Mouse (Mus musculus): ENCODE results near the gene Wdr61. TPM values are rescaled to one million over a fixed set of nuclear protein-coding genes. Genes with fewer than 3 reads are reported as not detected.
A peak's percentile ranks its signal among the peaks of the same experiment; 100 is the strongest.

Gene Wdr61
- polyA plus RNA-seq, 1 experiment from 2014 or later, result 155 TPM

GRCm38 (mm10) chr9:54722596-54722995 lies 11.7 kb downstream of the Wdr61 start:
- 90% methylated on average over 4 of the region's 4 CpGs for WGBS
- peaks cover 87% of the 10 kb centered on the region for H3K36me3 ChIP-seq

GRCm38 (mm10) chr9:54722156-54722555 lies 12.2 kb downstream of the Wdr61 start:
- H3K9ac ChIP-seq, result no peak overlapping the region
- no peak overlapping the region for H3K27ac ChIP-seq
- no peak overlapping the region for H3K4me3 ChIP-seq
- H3K4me2 ChIP-seq (replicated peaks), result no peak overlapping the region
- H3K27me3 ChIP-seq, result no peaks in the 10 kb centered on the region
- no peaks in the 10 kb centered on the region for H3K9me3 ChIP-seq
- no peak for ATAC-seq (ENCODE audit: insufficient number of reproducible peaks, insufficient read depth, low FRiP score, low TSS enrichment)
- no peaks in the 10 kb centered on the region for H3K4me1 ChIP-seq
- H3K36me3 ChIP-seq, result peaks cover 87% of the 10 kb centered on the region
- 92% methylated on average over 7 of the region's 7 CpGs for whole genome bisulfite sequencing

More at GRCm38 (mm10) chr9:54722596-54722995, 11.7 kb downstream of the Wdr61 start:
- Histone ChIP-seq H3K4me2 (replicated peaks) (no peak overlapping the region), H3K27me3 (no peaks in the 10 kb centered on the region), H3K9ac (no peak overlapping the region), H3K4me3 (no peak overlapping the region), H3K9me3 (no peaks in the 10 kb centered on the region), H3K27ac (no peak overlapping the region), H3K4me1 (no peaks in the 10 kb centered on the region)
- ATAC-seq (ENCODE audit: insufficient number of reproducible peaks, insufficient read depth, low FRiP score, low TSS enrichment), result no peak

GRCm38 (mm10) chr9:54717527-54717926 lies 16.8 kb downstream of the Wdr61 start:
- no peak overlapping the region for H3K4me2 ChIP-seq (replicated peaks)
- H3K36me3 ChIP-seq, result peaks cover 89% of the 10 kb centered on the region
- no peak for ATAC-seq (ENCODE audit: insufficient number of reproducible peaks, insufficient read depth, low FRiP score, low TSS enrichment)
- 79% methylated on average over 3 of the region's 3 CpGs for WGBS
- no peaks in the 10 kb centered on the region for H3K4me1 ChIP-seq
- no peak overlapping the region for H3K9ac ChIP-seq
- H3K27ac ChIP-seq, result no peak overlapping the region
- no peak overlapping the region for H3K4me3 ChIP-seq
- no peaks in the 10 kb centered on the region for H3K27me3 ChIP-seq
- H3K9me3 ChIP-seq, result no peaks in the 10 kb centered on the region

GRCm38 (mm10) chr9:54715776-54716175 lies 18.5 kb downstream of the Wdr61 start:
- WGBS, result 93% methylated on average over 3 of the region's 3 CpGs
- H3K4me1 ChIP-seq, result no peaks in the 10 kb centered on the region
- no peaks in the 10 kb centered on the region for H3K9me3 ChIP-seq
- peaks cover 95% of the 10 kb centered on the region for H3K36me3 ChIP-seq
- no peak for ATAC-seq (ENCODE audit: insufficient number of reproducible peaks, insufficient read depth, low FRiP score, low TSS enrichment)
- no peak overlapping the region for H3K4me3 ChIP-seq
- H3K27me3 ChIP-seq, result no peaks in the 10 kb centered on the region
- H3K4me2 ChIP-seq (replicated peaks), result no peak overlapping the region
- H3K9ac ChIP-seq, result no peak overlapping the region
- H3K27ac ChIP-seq, result no peak overlapping the region

- no peak overlapping the region for H3K27ac ChIP-seq
- no peaks in the 10 kb centered on the region for H3K27me3 ChIP-seq
- peaks cover 24% of the 10 kb centered on the region for H3K36me3 ChIP-seq
- H3K9ac ChIP-seq, result no peak overlapping the region
- H3K4me2 ChIP-seq (replicated peaks), result no peak overlapping the region
- no peaks in the 10 kb centered on the region for H3K4me1 ChIP-seq
- 87% methylated on average over 5 of the region's 5 CpGs for WGBS
- no peak for ATAC-seq (ENCODE audit: insufficient number of reproducible peaks, insufficient read depth, low FRiP score, low TSS enrichment)
- no peaks in the 10 kb centered on the region for H3K9me3 ChIP-seq
- H3K4me3 ChIP-seq, result no peak overlapping the region
These were observed 26.2 kb downstream of the Wdr61 start for GRCm38 (mm10) chr9:54708085-54708484.

GRCm38 (mm10) chr9:54707288-54707999 lies 26.9 kb downstream of the Wdr61 start:
- H3K4me3 ChIP-seq, result no peak overlapping the region
- WGBS, result 58% methylated on average over 8 of the region's 8 CpGs
- no peaks in the 10 kb centered on the region for H3K4me1 ChIP-seq
- peaks cover 17% of the 10 kb centered on the region for H3K36me3 ChIP-seq
- no peak overlapping the region for H3K27ac ChIP-seq
- ATAC-seq (ENCODE audit: insufficient number of reproducible peaks, insufficient read depth, low FRiP score, low TSS enrichment), result no peak
- no peaks in the 10 kb centered on the region for H3K27me3 ChIP-seq
- no peak overlapping the region for H3K9ac ChIP-seq
- H3K4me2 ChIP-seq (replicated peaks), result no peak overlapping the region
- no peaks in the 10 kb centered on the region for H3K9me3 ChIP-seq

- H3K4me2 ChIP-seq (replicated peaks), result no peak overlapping the region
- H3K27ac ChIP-seq, result no peak overlapping the region
- no peaks in the 10 kb centered on the region for H3K4me1 ChIP-seq
- no peak overlapping the region for H3K9ac ChIP-seq
- no peaks in the 10 kb centered on the region for H3K9me3 ChIP-seq
- ATAC-seq (ENCODE audit: insufficient number of reproducible peaks, insufficient read depth, low FRiP score, low TSS enrichment), result no peak
- H3K27me3 ChIP-seq, result peaks cover 7% of the 10 kb centered on the region
- H3K36me3 ChIP-seq, result no peaks in the 10 kb centered on the region
- H3K4me3 ChIP-seq, result no peak overlapping the region
- 73% methylated on average over 1 of the region's 1 CpGs for WGBS
These were observed 28.8 kb downstream of the Wdr61 start for GRCm38 (mm10) chr9:54705561-54705960.

- no peak overlapping the region for H3K27ac ChIP-seq
- peaks cover 7% of the 10 kb centered on the region for H3K4me1 ChIP-seq
- no peak overlapping the region for H3K4me2 ChIP-seq (replicated peaks)
- ATAC-seq (ENCODE audit: insufficient number of reproducible peaks, insufficient read depth, low FRiP score, low TSS enrichment), result no peak
- H3K4me3 ChIP-seq, result no peak overlapping the region
- H3K9ac ChIP-seq, result no peak overlapping the region
- no peaks in the 10 kb centered on the region for H3K9me3 ChIP-seq
- no peaks in the 10 kb centered on the region for H3K36me3 ChIP-seq
- H3K27me3 ChIP-seq, result peaks cover 17% of the 10 kb centered on the region
- 80% methylated on average over 5 of the region's 5 CpGs for WGBS
These were observed 30.0 kb downstream of the Wdr61 start for GRCm38 (mm10) chr9:54704361-54704760.

GRCm38 (mm10) chr9:54702581-54702980 lies 31.7 kb downstream of the Wdr61 start:
- peaks cover 29% of the 10 kb centered on the region for H3K27me3 ChIP-seq

GRCm38 (mm10) chr9:54700746-54701145 lies 33.6 kb downstream of the Wdr61 start:
- H3K9me3 ChIP-seq, result no peaks in the 10 kb centered on the region
- peak overlapping the region; percentile 91; the same call in 1 of the 2 replicates for H3K4me2 ChIP-seq (replicated peaks)
- H3K36me3 ChIP-seq, result no peaks in the 10 kb centered on the region
- no peak overlapping the region for H3K9ac ChIP-seq
- no peak overlapping the region for H3K27ac ChIP-seq
- H3K4me1 ChIP-seq, result peaks cover 7% of the 10 kb centered on the region
- H3K4me3 ChIP-seq, result peak overlapping the region; percentile 71; the same call in 1 of the 2 replicates
- peaks cover 29% of the 10 kb centered on the region for H3K27me3 ChIP-seq
- WGBS, result 74% methylated on average over 7 of the region's 7 CpGs
- no peak for ATAC-seq (ENCODE audit: insufficient number of reproducible peaks, insufficient read depth, low FRiP score, low TSS enrichment)

More at GRCm38 (mm10) chr9:54702581-54702980, 31.7 kb downstream of the Wdr61 start:
- peaks cover 7% of the 10 kb centered on the region for H3K4me1 ChIP-seq
- no peak overlapping the region for H3K4me2 ChIP-seq (replicated peaks)
- H3K4me3 ChIP-seq, result no peak overlapping the region
- H3K9me3 ChIP-seq, result no peaks in the 10 kb centered on the region
- no peak for ATAC-seq (ENCODE audit: insufficient number of reproducible peaks, insufficient read depth, low FRiP score, low TSS enrichment)
- H3K27ac ChIP-seq, result no peak overlapping the region
- H3K36me3 ChIP-seq, result no peaks in the 10 kb centered on the region
- WGBS, result 84% methylated on average over 2 of the region's 2 CpGs
- H3K9ac ChIP-seq, result no peak overlapping the region

- H3K4me1 ChIP-seq, result peaks cover 7% of the 10 kb centered on the region
- 13% methylated on average over 9 of the region's 9 CpGs for WGBS
- H3K27me3 ChIP-seq, result peaks cover 29% of the 10 kb centered on the region
- H3K27ac ChIP-seq, result no peak overlapping the region
- H3K4me2 ChIP-seq (replicated peaks), result peak overlapping the region; percentile 91
- H3K4me3 ChIP-seq, result peak overlapping the region; percentile 71
- H3K9me3 ChIP-seq, result no peaks in the 10 kb centered on the region
- peak overlapping the region; percentile 74 for H3K9ac ChIP-seq
- no peak for ATAC-seq (ENCODE audit: insufficient number of reproducible peaks, insufficient read depth, low FRiP score, low TSS enrichment)
- no peaks in the 10 kb centered on the region for H3K36me3 ChIP-seq
These were observed 34.2 kb downstream of the Wdr61 start for GRCm38 (mm10) chr9:54700174-54700475.

- no peaks in the 10 kb centered on the region for H3K36me3 ChIP-seq
- H3K4me3 ChIP-seq, result peak overlapping the region; percentile 71
- peaks cover 29% of the 10 kb centered on the region for H3K27me3 ChIP-seq
- peak; percentile 49 for ATAC-seq (ENCODE audit: insufficient number of reproducible peaks, insufficient read depth, low FRiP score, low TSS enrichment)
- H3K4me2 ChIP-seq (replicated peaks), result peak overlapping the region; percentile 91
- peaks cover 7% of the 10 kb centered on the region for H3K4me1 ChIP-seq
- peak overlapping the region; percentile 74 for H3K9ac ChIP-seq
- no peaks in the 10 kb centered on the region for H3K9me3 ChIP-seq
- H3K27ac ChIP-seq, result no peak overlapping the region
- under 1% methylated on average over 88 of the region's 92 CpGs for WGBS
These were observed 34.8 kb downstream of the Wdr61 start for GRCm38 (mm10) chr9:54699345-54700173.

Measured in embryonic facial prominence, embryonic 12.5 days (tissue).